Mouse (Mus musculus): ENCODE measurements around the gene Ufsp1. TPM values are rescaled to one million over a fixed set of nuclear protein-coding genes. Genes with fewer than 3 reads are reported as not detected.
"Not testable (repeated sequence)": the region's sequence is repeated elsewhere in the genome, so short reads cannot be mapped to it uniquely, and the experiment has no call there.

The Ufsp1 gene
- 7.3 and 8.6 TPM in 2 replicates for polyA plus RNA-seq (2015; fragmentation: Nextera tagmentation; extraction: Ambion mirVana)

GRCm38 (mm10) chr5:137293839-137294743 lies at the start of gene Ufsp1:
Gene Ufsp1, plus strand, starts transcription at chr5:137294629.
- peak; percentile 94 for ATAC-seq (ENCODE audit: insufficient read depth, low FRiP score)
- WGBS: under 1% methylated on average over 52 of the region's 52 CpGs
- Histone ChIP-seq H3K9me3 (replicated peaks; ENCODE audit: control insufficient read depth, low read length) (no peaks in the 10 kb centered on the region), H3K27me3 (ENCODE audit: control insufficient read depth, insufficient read depth, low read length) (peaks cover 13% of the 10 kb centered on the region), H3K9ac (ENCODE audit: low read length) (peak within 1 kb of the TSS; percentile 86), H3K27ac (ENCODE audit: low read length) (peak within 1 kb of the TSS; percentile 95), H3K4me2 (ENCODE audit: low read depth, low read length) (peak within 1 kb of the TSS; percentile 93), H3K4me1 (ENCODE audit: control insufficient read depth, insufficient read depth, low read length) (peaks cover 29% of the 10 kb centered on the region), H3K36me3 (ENCODE audit: control insufficient read depth, insufficient read depth, low read length) (peaks cover 29% of the 10 kb centered on the region), H3K4me3 (replicated peaks; ENCODE audit: low read length) (peak within 1 kb of the TSS; percentile 53)

DNA sequence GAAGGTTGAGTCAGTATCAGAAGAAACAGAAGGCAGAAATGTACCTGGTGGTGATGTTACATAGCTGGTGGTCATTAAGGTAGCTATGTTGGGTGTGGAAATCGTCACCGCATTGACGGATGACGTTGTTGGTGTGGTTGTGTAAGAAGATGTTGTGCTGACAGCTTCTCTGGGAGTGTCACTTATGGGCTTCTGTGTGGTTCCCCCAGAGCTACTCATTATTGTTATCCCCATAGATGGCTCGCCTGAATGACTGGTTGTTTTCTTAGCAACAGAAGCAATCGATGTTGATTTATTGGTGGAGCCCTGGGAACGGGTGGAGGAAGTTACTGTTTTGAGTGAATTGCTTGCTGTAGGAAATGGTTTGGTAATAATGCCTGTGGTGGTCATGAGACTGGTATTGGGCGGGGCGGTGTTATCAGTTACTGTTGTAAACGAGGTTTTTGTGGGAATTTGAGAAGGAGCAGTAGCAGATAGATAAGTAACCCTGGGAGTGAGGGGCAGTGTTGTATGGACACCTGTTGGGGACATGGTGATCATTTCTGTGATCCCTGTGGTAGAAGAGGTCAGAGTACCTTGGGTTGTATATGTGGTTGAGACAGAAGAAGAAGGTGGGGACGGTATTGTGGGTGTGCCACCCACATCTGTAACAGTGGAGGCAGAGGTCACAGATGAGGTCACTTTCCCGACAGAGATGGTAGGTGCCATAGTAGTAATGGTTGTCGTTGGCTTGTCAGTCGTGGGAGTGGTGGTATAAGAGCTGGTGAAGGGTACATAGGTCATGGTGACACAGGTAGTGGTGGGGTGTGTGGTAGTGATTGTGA lies 30.3 kb upstream of the Ufsp1 start:
- H3K4me3 ChIP-seq (replicated peaks; ENCODE audit: low read length): no peak overlapping the region
- H3K4me2 ChIP-seq (ENCODE audit: low read depth, low read length): no peak overlapping the region
- ATAC-seq (ENCODE audit: insufficient read depth, low FRiP score): no peak
- no peaks in the 10 kb centered on the region for H3K4me1 ChIP-seq (ENCODE audit: control insufficient read depth, insufficient read depth, low read length)
- no peaks in the 10 kb centered on the region for H3K27me3 ChIP-seq (ENCODE audit: control insufficient read depth, insufficient read depth, low read length)
- no peaks in the 10 kb centered on the region for H3K9me3 ChIP-seq (replicated peaks; ENCODE audit: control insufficient read depth, low read length)
- 67% methylated on average over 14 of the region's 14 CpGs for WGBS
- H3K27ac ChIP-seq (ENCODE audit: low read length): no peak overlapping the region
- no peaks in the 10 kb centered on the region for H3K36me3 ChIP-seq (ENCODE audit: control insufficient read depth, insufficient read depth, low read length)
- no peak overlapping the region for H3K9ac ChIP-seq (ENCODE audit: low read length)

GRCm38 (mm10) chr5:137264787-137265186 lies 29.6 kb upstream of the Ufsp1 start:
- no peaks in the 10 kb centered on the region for H3K36me3 ChIP-seq (ENCODE audit: control insufficient read depth, insufficient read depth, low read length)
- no peak for ATAC-seq (ENCODE audit: insufficient read depth, low FRiP score)
- 86% methylated on average over 11 of the region's 11 CpGs for WGBS
- no peak overlapping the region for H3K4me2 ChIP-seq (ENCODE audit: low read depth, low read length)
- no peaks in the 10 kb centered on the region for H3K4me1 ChIP-seq (ENCODE audit: control insufficient read depth, insufficient read depth, low read length)
- H3K27ac ChIP-seq (ENCODE audit: low read length): no peak overlapping the region
- no peak overlapping the region for H3K9ac ChIP-seq (ENCODE audit: low read length)
- H3K27me3 ChIP-seq (ENCODE audit: control insufficient read depth, insufficient read depth, low read length): no peaks in the 10 kb centered on the region
- no peak overlapping the region for H3K4me3 ChIP-seq (replicated peaks; ENCODE audit: low read length)
- H3K9me3 ChIP-seq (replicated peaks; ENCODE audit: control insufficient read depth, low read length): no peaks in the 10 kb centered on the region

GRCm38 (mm10) chr5:137268131-137268910 lies 26.1 kb upstream of the Ufsp1 start:
- H3K9ac ChIP-seq (ENCODE audit: low read length): peak overlapping the region; percentile 18; the same call in 1 of the 2 replicates
- H3K27me3 ChIP-seq (ENCODE audit: control insufficient read depth, insufficient read depth, low read length): no peaks in the 10 kb centered on the region
- peak overlapping the region; percentile 3; the same call in 1 of the 2 replicates for H3K4me3 ChIP-seq (replicated peaks; ENCODE audit: low read length)
- H3K36me3 ChIP-seq (ENCODE audit: control insufficient read depth, insufficient read depth, low read length): no peaks in the 10 kb centered on the region
- H3K27ac ChIP-seq (ENCODE audit: low read length): no peak overlapping the region
- peak overlapping the region; percentile 27 for H3K4me2 ChIP-seq (ENCODE audit: low read depth, low read length)
- ATAC-seq (ENCODE audit: insufficient read depth, low FRiP score): no peak; the same call in 1 of the 2 replicates
- 25% methylated on average over 18 of the region's 18 CpGs for WGBS
- H3K4me1 ChIP-seq (ENCODE audit: control insufficient read depth, insufficient read depth, low read length): no peaks in the 10 kb centered on the region
- no peaks in the 10 kb centered on the region for H3K9me3 ChIP-seq (replicated peaks; ENCODE audit: control insufficient read depth, low read length)

DNA sequence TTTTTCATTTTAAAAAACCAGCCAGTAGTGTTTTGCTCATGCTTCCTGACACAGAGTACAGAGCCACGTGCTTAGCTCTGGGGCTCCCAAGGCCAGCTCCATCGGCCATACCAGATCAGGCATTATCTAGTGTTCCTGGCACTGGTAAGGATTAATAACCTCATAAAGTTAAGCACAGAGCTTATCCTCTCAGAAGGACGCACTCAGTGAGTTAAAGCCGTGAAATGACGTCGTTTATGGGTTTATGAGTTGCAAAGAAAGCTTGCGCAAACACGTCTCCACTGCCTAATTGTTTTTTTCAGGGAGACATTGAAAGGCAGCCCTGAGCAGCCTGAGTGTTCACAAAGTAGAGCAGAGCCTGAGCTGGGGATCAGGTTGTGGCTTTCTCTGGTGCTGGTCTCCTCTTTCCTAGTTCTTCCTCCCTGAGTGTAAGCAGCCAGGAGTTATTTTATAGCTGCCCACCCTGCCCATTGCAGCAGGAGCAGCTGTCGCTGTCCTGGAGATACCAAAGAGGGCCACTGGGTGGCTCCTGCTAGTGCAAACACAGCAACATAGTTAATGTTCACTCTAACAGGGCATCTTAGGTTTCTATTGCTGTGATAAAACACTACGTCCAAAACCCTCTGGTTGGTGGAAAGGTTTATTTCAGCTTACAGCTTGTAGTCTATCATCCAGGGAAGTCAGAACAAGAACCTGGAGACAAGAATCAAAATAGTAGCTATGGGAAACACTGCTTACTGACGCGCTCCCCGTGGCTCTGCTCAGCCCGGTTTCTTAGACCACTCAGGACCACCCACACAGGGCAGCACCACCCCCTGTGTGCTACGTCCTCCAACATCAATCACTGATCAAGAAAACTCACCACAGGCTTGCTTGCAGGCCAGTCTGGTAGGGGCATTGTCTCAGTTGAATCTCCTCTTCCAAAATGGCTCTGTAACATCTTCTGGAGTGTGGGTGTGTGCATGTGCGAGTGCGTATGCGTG lies 16.8 kb upstream of the Ufsp1 start:
- Histone ChIP-seq H3K4me1 (ENCODE audit: control insufficient read depth, insufficient read depth, low read length) (no peaks in the 10 kb centered on the region), H3K36me3 (ENCODE audit: control insufficient read depth, insufficient read depth, low read length) (no peaks in the 10 kb centered on the region), H3K27me3 (ENCODE audit: control insufficient read depth, insufficient read depth, low read length) (no peaks in the 10 kb centered on the region), H3K4me3 (replicated peaks; ENCODE audit: low read length) (no peak overlapping the region), H3K4me2 (ENCODE audit: low read depth, low read length) (peak overlapping the region; percentile 5; the same call in 1 of the 2 replicates), H3K9ac (ENCODE audit: low read length) (no peak overlapping the region), H3K27ac (ENCODE audit: low read length) (no peak overlapping the region), H3K9me3 (replicated peaks; ENCODE audit: control insufficient read depth, low read length) (no peaks in the 10 kb centered on the region)
- ATAC-seq (ENCODE audit: insufficient read depth, low FRiP score): peak; percentile 78
- 33% methylated on average over 18 of the region's 18 CpGs for WGBS

- ATAC-seq (ENCODE audit: insufficient read depth, low FRiP score); H3K36me3 ChIP-seq (ENCODE audit: control insufficient read depth, insufficient read depth, low read length): not testable (repeated sequence)
- 79% methylated on average over 5 of the region's 6 CpGs for WGBS
Measured at GRCm38 (mm10) chr5:137284411-137284810, 10.0 kb upstream of the Ufsp1 start.

GRCm38 (mm10) chr5:137285045-137285444 lies 9.4 kb upstream of the Ufsp1 start:
- Histone ChIP-seq H3K4me3 (replicated peaks; ENCODE audit: low read length) (no peak overlapping the region), H3K36me3 (ENCODE audit: control insufficient read depth, insufficient read depth, low read length) (no peaks in the 10 kb centered on the region), H3K4me2 (ENCODE audit: low read depth, low read length) (no peak overlapping the region), H3K9ac (ENCODE audit: low read length) (no peak overlapping the region), H3K27me3 (ENCODE audit: control insufficient read depth, insufficient read depth, low read length) (peaks cover 30% of the 10 kb centered on the region), H3K27ac (ENCODE audit: low read length) (no peak overlapping the region), H3K9me3 (replicated peaks; ENCODE audit: control insufficient read depth, low read length) (no peaks in the 10 kb centered on the region), H3K4me1 (ENCODE audit: control insufficient read depth, insufficient read depth, low read length) (peaks cover 29% of the 10 kb centered on the region)
- 59% methylated on average over 5 of the region's 5 CpGs for WGBS
- ATAC-seq (ENCODE audit: insufficient read depth, low FRiP score): no peak

More at GRCm38 (mm10) chr5:137284411-137284810, 10.0 kb upstream of the Ufsp1 start:
- peaks cover 25% of the 10 kb centered on the region for H3K27me3 ChIP-seq (ENCODE audit: control insufficient read depth, insufficient read depth, low read length)
- not testable (repeated sequence) for H3K9ac ChIP-seq (ENCODE audit: low read length); H3K9me3 ChIP-seq (replicated peaks; ENCODE audit: control insufficient read depth, low read length); H3K4me2 ChIP-seq (ENCODE audit: low read depth, low read length); H3K27ac ChIP-seq (ENCODE audit: low read length); H3K4me3 ChIP-seq (replicated peaks; ENCODE audit: low read length)
- peaks cover 23% of the 10 kb centered on the region for H3K4me1 ChIP-seq (ENCODE audit: control insufficient read depth, insufficient read depth, low read length)

- Histone ChIP-seq H3K4me3 (replicated peaks; ENCODE audit: low read length) (no peak overlapping the region), H3K27me3 (ENCODE audit: control insufficient read depth, insufficient read depth, low read length) (peaks cover 34% of the 10 kb centered on the region), H3K36me3 (ENCODE audit: control insufficient read depth, insufficient read depth, low read length) (no peaks in the 10 kb centered on the region), H3K4me1 (ENCODE audit: control insufficient read depth, insufficient read depth, low read length) (peaks cover 33% of the 10 kb centered on the region), H3K27ac (ENCODE audit: low read length) (no peak overlapping the region), H3K4me2 (ENCODE audit: low read depth, low read length) (no peak overlapping the region), H3K9me3 (replicated peaks; ENCODE audit: control insufficient read depth, low read length) (no peaks in the 10 kb centered on the region), H3K9ac (ENCODE audit: low read length) (no peak overlapping the region)
- WGBS: 30% methylated on average over 7 of the region's 7 CpGs
- ATAC-seq (ENCODE audit: insufficient read depth, low FRiP score): no peak
Measured at GRCm38 (mm10) chr5:137285986-137286385, 8.4 kb upstream of the Ufsp1 start.
